Mouse (Mus musculus): ENCODE measurements around the gene Atp4a.

DNA sequence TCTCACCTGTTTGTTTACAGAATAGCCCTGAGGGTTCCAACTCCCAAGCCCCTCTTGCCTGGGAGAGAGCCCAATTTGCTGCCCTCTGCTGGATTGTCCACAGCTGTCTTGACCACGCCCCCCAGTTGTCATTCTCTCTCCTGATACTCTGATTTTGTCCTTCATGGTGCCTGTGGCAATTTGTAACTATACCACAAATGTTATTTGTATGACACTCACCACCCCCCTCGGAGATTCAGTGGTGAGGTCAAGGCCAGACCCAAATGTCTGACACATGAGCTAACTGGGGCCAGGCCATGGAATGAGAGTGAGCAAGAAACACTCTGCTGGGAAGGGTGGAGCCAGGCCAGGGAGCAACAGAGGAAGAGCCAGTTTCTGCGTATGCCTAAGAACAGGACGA lies 46.8 kb downstream of the Atp4a start:
- TF ChIP-seq GATA1 (IDR thresholded peaks at IDR 0.05; ENCODE audit: borderline replicate concordance, low read length): no peak
- TF ChIP-seq FLI1 (IDR thresholded peaks at IDR 0.05; ENCODE audit: low read length): no peak
